Mouse (Mus musculus) cerebellum, adult 11 months (tissue): ENCODE measurements around the gene Slc16a5.
A peak's percentile ranks its signal among the peaks of the same experiment; 100 is the strongest.

Experiments used
- DNase-seq: peaks from one replicate; pipeline ENCODE4 v3.0.0; 2022

Slc16a5 gene

GRCm38 (mm10) chr11:115462243-115462891 lies at the start of gene Slc16a5:
Gene Slc16a5, plus strand, starts transcription at chr11:115462474.
- DNase-seq: no peak

GRCm38 (mm10) chr11:115419531-115420237 lies 42.6 kb upstream of the Slc16a5 start, which contains the start of the genes Atp5h and Kctd2:
Gene Atp5h, minus strand, starts transcription at chr11:115419962.
Gene Kctd2, plus strand, starts transcription at chr11:115420128.
- peak; percentile 94 for DNase-seq

GRCm38 (mm10) chr11:115420336-115421190 lies 41.7 kb upstream of the Slc16a5 start:
- DNase-seq: peak; percentile 75

- DNase-seq: no peak
Observed at GRCm38 (mm10) chr11:115421328-115421727, 40.9 kb upstream of the Slc16a5 start.

GRCm38 (mm10) chr11:115421972-115422371 lies 40.3 kb upstream of the Slc16a5 start:
- no peak for DNase-seq

GRCm38 (mm10) chr11:115423091-115423490 lies 39.2 kb upstream of the Slc16a5 start:
- no peak for DNase-seq

- peak; percentile 7 for DNase-seq
Observed at GRCm38 (mm10) chr11:115424666-115425065, 37.6 kb upstream of the Slc16a5 start.

- no peak for DNase-seq
Observed at GRCm38 (mm10) chr11:115425671-115426070, 36.6 kb upstream of the Slc16a5 start.

- peak; percentile 73 for DNase-seq
Observed at GRCm38 (mm10) chr11:115427482-115428331, 34.6 kb upstream of the Slc16a5 start.

- peak; percentile 43 for DNase-seq
Observed at GRCm38 (mm10) chr11:115429307-115429706, 33.0 kb upstream of the Slc16a5 start.

GRCm38 (mm10) chr11:115430561-115430960 lies 31.7 kb upstream of the Slc16a5 start:
- DNase-seq: no peak

- no peak for DNase-seq
Observed at GRCm38 (mm10) chr11:115432814-115433213, 29.5 kb upstream of the Slc16a5 start.

GRCm38 (mm10) chr11:115433342-115433741 lies 28.9 kb upstream of the Slc16a5 start:
- DNase-seq: no peak

- DNase-seq: peak; percentile 68
Observed at GRCm38 (mm10) chr11:115435596-115436337, 26.5 kb upstream of the Slc16a5 start.

- DNase-seq: no peak
Observed at GRCm38 (mm10) chr11:115437571-115438122, 24.6 kb upstream of the Slc16a5 start.

- no peak for DNase-seq
Observed at GRCm38 (mm10) chr11:115439326-115439725, 22.9 kb upstream of the Slc16a5 start.

- DNase-seq: no peak
Observed at GRCm38 (mm10) chr11:115439906-115440595, 22.2 kb upstream of the Slc16a5 start, which contains the start of gene Trim80. Gene Trim80, plus strand, starts transcription at chr11:115440545.

GRCm38 (mm10) chr11:115441417-115441816 lies 20.9 kb upstream of the Slc16a5 start:
- DNase-seq: no peak

GRCm38 (mm10) chr11:115446906-115447305 lies 15.4 kb upstream of the Slc16a5 start:
- no peak for DNase-seq

- no peak for DNase-seq
Observed at GRCm38 (mm10) chr11:115447321-115447885, 14.9 kb upstream of the Slc16a5 start.
